In the genomic region with DNA sequence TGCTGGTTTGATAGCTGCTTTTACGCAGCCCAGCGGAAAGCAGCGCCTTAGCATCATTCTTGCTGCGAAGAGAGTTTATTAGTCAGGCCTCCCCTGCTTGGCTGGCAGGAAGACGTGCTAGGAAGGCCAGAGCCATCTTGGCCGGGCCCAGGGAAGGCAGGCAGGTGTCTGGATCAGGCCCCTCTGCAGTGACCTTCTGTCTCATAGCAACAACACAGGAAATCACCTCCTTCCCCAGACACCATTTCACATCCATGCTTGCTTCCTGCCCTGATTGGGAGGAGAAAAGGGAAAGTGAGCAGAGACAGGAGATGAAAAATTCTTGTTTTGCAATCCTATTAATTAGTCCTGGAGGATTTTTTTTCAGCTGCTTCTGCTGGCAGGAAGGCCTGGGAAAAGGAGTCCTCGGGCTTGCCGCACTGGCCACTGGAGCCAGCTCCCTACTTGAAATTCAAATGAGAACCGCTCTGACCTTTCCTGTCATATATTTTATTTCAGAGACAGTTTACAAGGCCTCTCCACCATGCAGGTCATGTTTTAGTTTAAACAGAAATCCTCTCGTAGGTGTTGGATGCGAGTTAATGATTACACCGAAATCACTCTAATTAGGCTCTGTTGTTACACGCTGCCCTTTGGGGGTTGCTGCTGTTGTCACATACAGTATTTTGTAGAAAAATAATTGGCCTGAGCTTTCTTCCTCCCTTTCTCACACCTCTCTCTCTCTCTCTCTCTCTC, we compare ENCODE assay signal across 8 mouse cellular contexts.
DNase-seq lines count a peak whose midpoint lies in the region; ATAC-seq and TF ChIP-seq lines count a peak whose summit lies in the region.

No protein-coding gene starts in this region.

- no peak for ATAC-seq in heart, embryonic 11.5 days (replicated peaks; ENCODE audit: insufficient number of reproducible peaks, low FRiP score, low TSS enrichment)
- peak; percentile 60 for ATAC-seq in forebrain, embryonic 11.5 days (replicated peaks; ENCODE audit: low FRiP score)
- ATAC-seq in midbrain, embryonic 16.5 days: peak; percentile 79
- ATAC-seq in megakaryocyte progenitor cell, adult 5-6 weeks (replicated peaks; ENCODE audit: poor library complexity): no peak

- no peak overlapping the region for H3K9ac ChIP-seq in heart, embryonic 11.5 days (ENCODE audit: low read depth, low read length)
- no peak overlapping the region for H3K9ac ChIP-seq in forebrain, embryonic 11.5 days (ENCODE audit: low read length)
- 0 out of 2 replicates have a peak overlapping the region, but pooled peaks have one; percentile 21 for H3K9ac ChIP-seq in midbrain, embryonic 16.5 days (ENCODE audit: low read depth, low read length)

- no peaks in the 10 kb centered on the region for H3K4me1 ChIP-seq in heart, embryonic 11.5 days (ENCODE audit: control insufficient read depth, insufficient read depth, low read length)
- peaks cover 2% of the 10 kb centered on the region; the same call in 1 of the 2 replicates for H3K4me1 ChIP-seq in forebrain, embryonic 11.5 days (replicated peaks; ENCODE audit: control insufficient read depth, insufficient read depth, low read length)
- H3K4me1 ChIP-seq in kidney, adult 2 months (ENCODE audit: control insufficient read depth, insufficient read depth, low read length): peaks cover 4% of the 10 kb centered on the region
- H3K4me1 ChIP-seq in midbrain, embryonic 16.5 days (ENCODE audit: control insufficient read depth, insufficient read depth, low read length): peaks cover 25% of the 10 kb centered on the region

- peak; percentile 9 to 14 for DNase-seq in heart, adult 18-20 months
- DNase-seq in adrenal gland, postnatal 25 days: peak; percentile 16
- DNase-seq in forebrain, embryonic 11.5 days (ENCODE audit: low spot score): peak; percentile 69
- peak; percentile 79 for DNase-seq in kidney, adult 2 months
- DNase-seq in Muller cell, postnatal 12 days (ENCODE audit: inconsistent ontology term): no peak

- TF ChIP-seq POLR2A in kidney, adult 2 months (IDR thresholded peaks at IDR 0.05; ENCODE audit: low read depth, low read length): no peak

- no peak for TF ChIP-seq CTCF in kidney, adult 2 months (conservative IDR thresholded peaks at IDR 0.05; ENCODE audit: insufficient read depth, insufficient read length, low read depth, low read length)

- H3K36me3 ChIP-seq in heart, embryonic 11.5 days (ENCODE audit: control insufficient read depth, insufficient read depth, low read length): no peaks in the 10 kb centered on the region
- no peaks in the 10 kb centered on the region for H3K36me3 ChIP-seq in forebrain, embryonic 11.5 days (ENCODE audit: control insufficient read depth, insufficient read depth, low read length)
- no peaks in the 10 kb centered on the region for H3K36me3 ChIP-seq in kidney, adult 2 months (ENCODE audit: control insufficient read depth, insufficient read depth, low read length)
- H3K36me3 ChIP-seq in midbrain, embryonic 16.5 days (ENCODE audit: control insufficient read depth, insufficient read depth, low read length): no peaks in the 10 kb centered on the region

- H3K27ac ChIP-seq in heart, embryonic 11.5 days (ENCODE audit: low read depth, low read length): no peak overlapping the region
- H3K27ac ChIP-seq in forebrain, embryonic 11.5 days (ENCODE audit: low read depth, low read length): peak overlapping the region; percentile 32; the same call in 1 of the 2 replicates
- H3K27ac ChIP-seq in kidney, adult 2 months (ENCODE audit: insufficient read depth, low read depth, low read length): no peak overlapping the region
- peak overlapping the region; percentile 82 for H3K27ac ChIP-seq in midbrain, embryonic 16.5 days (ENCODE audit: low read length)

- 54% methylated on average over 13 of the region's 13 CpGs for WGBS in heart, embryonic 11.5 days (ENCODE audit: insufficient replicate concordance)
- WGBS in forebrain, embryonic 11.5 days: 40% methylated on average over 13 of the region's 13 CpGs
- 23% methylated on average over 13 of the region's 13 CpGs for WGBS in kidney, adult 2 months
- WGBS in midbrain, embryonic 16.5 days: 21% methylated on average over 13 of the region's 13 CpGs

- no peaks in the 10 kb centered on the region for H3K27me3 ChIP-seq in heart, embryonic 11.5 days (ENCODE audit: control insufficient read depth, insufficient read depth, low read length)
- no peaks in the 10 kb centered on the region for H3K27me3 ChIP-seq in forebrain, embryonic 11.5 days (ENCODE audit: control insufficient read depth, insufficient read depth, low read length)
- no peaks in the 10 kb centered on the region for H3K27me3 ChIP-seq in kidney, adult 2 months (replicated peaks; ENCODE audit: control insufficient read depth, insufficient read depth, low read length)
- no peaks in the 10 kb centered on the region for H3K27me3 ChIP-seq in midbrain, embryonic 16.5 days (ENCODE audit: control insufficient read depth, insufficient read depth, low read depth, low read length)

- no peaks in the 10 kb centered on the region for H3K9me3 ChIP-seq in heart, embryonic 11.5 days (replicated peaks; ENCODE audit: control insufficient read depth, low read length)
- no peaks in the 10 kb centered on the region for H3K9me3 ChIP-seq in forebrain, embryonic 11.5 days (ENCODE audit: control insufficient read depth, low read length)
- no peaks in the 10 kb centered on the region for H3K9me3 ChIP-seq in midbrain, embryonic 16.5 days (replicated peaks; ENCODE audit: control insufficient read depth, low read length, poor library complexity, severe bottlenecking)

- no peak overlapping the region for H3K4me3 ChIP-seq in heart, embryonic 11.5 days (ENCODE audit: low read depth, low read length)
- H3K4me3 ChIP-seq in forebrain, embryonic 11.5 days (ENCODE audit: low read depth, low read length): no peak overlapping the region
- no peak overlapping the region for H3K4me3 ChIP-seq in kidney, adult 2 months (ENCODE audit: insufficient read depth, low read depth, low read length)
- H3K4me3 ChIP-seq in midbrain, embryonic 16.5 days (ENCODE audit: low read depth, low read length): no peak overlapping the region

- no peak overlapping the region for H3K4me2 ChIP-seq in heart, embryonic 11.5 days
- H3K4me2 ChIP-seq in forebrain, embryonic 11.5 days (ENCODE audit: low read depth, low read length, severe bottlenecking): no peak overlapping the region
- H3K4me2 ChIP-seq in midbrain, embryonic 16.5 days (ENCODE audit: low read length): 0 out of 2 replicates have a peak overlapping the region, but pooled peaks have one; percentile 3

Comparison
In these comparisons a context has a peak if more than half of its experiments do, and no peak if none do; other contexts are left out.
1. ATAC-seq: peak in forebrain, embryonic 11.5 days (single experiment) and midbrain, embryonic 16.5 days (single experiment); none in heart, embryonic 11.5 days (single experiment) and megakaryocyte progenitor cell, adult 5-6 weeks (single experiment).
2. H3K27ac ChIP-seq: peak in forebrain, embryonic 11.5 days (single experiment) and midbrain, embryonic 16.5 days (single experiment); none in heart, embryonic 11.5 days (single experiment) and kidney, adult 2 months (single experiment).